In the genomic region with DNA sequence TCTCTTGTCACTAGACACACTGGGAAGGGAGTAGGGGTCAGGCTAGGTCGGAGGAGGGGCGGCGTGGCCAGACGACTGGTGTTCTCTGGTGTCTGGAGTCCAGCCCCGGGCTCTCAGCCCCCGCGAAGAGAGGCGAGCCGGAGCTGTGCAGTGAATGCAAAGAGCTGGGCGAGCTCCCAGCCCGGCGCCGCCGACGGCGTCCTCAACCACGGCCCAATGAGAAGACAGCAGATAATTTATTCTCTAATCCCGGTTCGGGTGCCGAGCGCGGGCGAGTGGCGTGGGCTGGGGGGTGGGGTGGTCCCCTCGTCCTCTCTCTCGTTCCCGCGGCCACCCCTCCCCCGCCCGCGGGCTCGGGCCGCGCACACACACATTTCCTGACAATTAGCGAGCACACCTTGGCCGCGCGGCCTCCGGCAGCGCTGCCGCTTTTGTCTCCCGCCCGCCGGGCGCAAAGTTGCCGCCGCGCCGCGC, we compare ENCODE assay signal across 9 mouse cellular contexts. TPM values are rescaled to one million over a fixed set of nuclear protein-coding genes. Genes with fewer than 3 reads are reported as not detected.
DNase-seq lines count a peak whose midpoint lies in the region; ATAC-seq and TF ChIP-seq lines count a peak whose summit lies in the region.
"Had no signal": no experiment of that assay in that cellular context is flagged by ENCODE, and none has a peak within 500 bp of the region (broad histone marks: within the 10 kb centered on the region; RNA-seq: fewer than 3 reads in every experiment).

No protein-coding gene starts in this region.

- H3K4me1 ChIP-seq in hindbrain, embryonic 13.5 days (replicated peaks) = peaks cover 50% of the 10 kb centered on the region
- H3K4me1 ChIP-seq in limb, embryonic 13.5 days = peaks cover 34% of the 10 kb centered on the region
- H3K4me1 ChIP-seq in midbrain, postnatal 0 days (ENCODE audit: insufficient read depth, low read length) = peaks cover 22% of the 10 kb centered on the region

- peak in 1 of 2 experiments; percentile 44 for DNase-seq in layer of hippocampus, adult 2 months (ENCODE audit: low spot score in 2 of 2)
- DNase-seq in layer of hippocampus, postnatal 36 days = no peak
- peak; percentile 82 for DNase-seq in embryo, embryonic 10 days (ENCODE audit: low spot score)
- DNase-seq in midbrain, postnatal 0 days (ENCODE audit: low spot score) = peak; percentile 87
- DNase-seq in T-cell, adult 2 months (ENCODE audit: low spot score) = no peak
- DNase-seq in thymus, adult 18-20 months = no peak

- H3K9me3 ChIP-seq in hindbrain, embryonic 13.5 days = no peaks in the 10 kb centered on the region
- no peaks in the 10 kb centered on the region for H3K9me3 ChIP-seq in limb, embryonic 13.5 days
- no peaks in the 10 kb centered on the region for H3K9me3 ChIP-seq in midbrain, postnatal 0 days (ENCODE audit: low read length)

- H3K27me3 ChIP-seq in hindbrain, embryonic 13.5 days = peaks cover 8% of the 10 kb centered on the region; the same call in 1 of the 2 replicates
- peaks cover 86% of the 10 kb centered on the region for H3K27me3 ChIP-seq in limb, embryonic 13.5 days
- H3K27me3 ChIP-seq in midbrain, postnatal 0 days (ENCODE audit: insufficient read depth, low read length) = no peaks in the 10 kb centered on the region

- H3K4me3 ChIP-seq in layer of hippocampus, adult 2 months = peak overlapping the region; percentile 61
- peak overlapping the region; percentile 81 for H3K4me3 ChIP-seq in hindbrain, embryonic 13.5 days
- H3K4me3 ChIP-seq in limb, embryonic 13.5 days = peak overlapping the region; percentile 64
- H3K4me3 ChIP-seq in midbrain, postnatal 0 days (ENCODE audit: low read depth, low read length) = peak overlapping the region; percentile 83

- under 1% methylated on average over 49 of the region's 50 CpGs for WGBS in hindbrain, embryonic 13.5 days
- WGBS in limb, embryonic 13.5 days = under 1% methylated on average over 50 of the region's 50 CpGs
- WGBS in midbrain, postnatal 0 days = under 1% methylated on average over 43 of the region's 50 CpGs

- peak overlapping the region; percentile 92 for H3K4me2 ChIP-seq in hindbrain, embryonic 13.5 days
- H3K4me2 ChIP-seq in limb, embryonic 13.5 days (replicated peaks) = peak overlapping the region; percentile 92
- H3K4me2 ChIP-seq in midbrain, postnatal 0 days (ENCODE audit: low read depth, low read length, poor library complexity, severe bottlenecking) = peak overlapping the region; percentile 76

- peak; percentile 80 for ATAC-seq in hindbrain, embryonic 13.5 days (ENCODE audit: low FRiP score)
- peak; percentile 52; the same call in 1 of the 2 replicates for ATAC-seq in limb, embryonic 13.5 days (ENCODE audit: low FRiP score, low read depth)
- ATAC-seq in midbrain, postnatal 0 days (ENCODE audit: low FRiP score) = peak; percentile 78

- TF ChIP-seq CTCF in layer of hippocampus, adult 2 months (conservative IDR thresholded peaks at IDR 0.05) = no peak
- no peak for TF ChIP-seq CTCF in midbrain, postnatal 0 days (IDR thresholded peaks at IDR 0.05)

- no peak overlapping the region for H3K27ac ChIP-seq in layer of hippocampus, adult 2 months
- H3K27ac ChIP-seq in hindbrain, embryonic 13.5 days = peak overlapping the region; percentile 99
- H3K27ac ChIP-seq in limb, embryonic 13.5 days = no peak overlapping the region
- H3K27ac ChIP-seq in midbrain, postnatal 0 days (ENCODE audit: low read depth, low read length) = peak overlapping the region; percentile 99

- H3K36me3 ChIP-seq in hindbrain, embryonic 13.5 days = no peaks in the 10 kb centered on the region
- no peaks in the 10 kb centered on the region for H3K36me3 ChIP-seq in limb, embryonic 13.5 days
- H3K36me3 ChIP-seq in midbrain, postnatal 0 days (ENCODE audit: insufficient read depth, low read length) = no peaks in the 10 kb centered on the region

- H3K9ac ChIP-seq in hindbrain, embryonic 13.5 days = peak overlapping the region; percentile 99
- peak overlapping the region; percentile 73 for H3K9ac ChIP-seq in limb, embryonic 13.5 days
- H3K9ac ChIP-seq in midbrain, postnatal 0 days (replicated peaks; ENCODE audit: low read length, poor library complexity, severe bottlenecking) = peak overlapping the region; percentile 97

RNA-seq across cellular contexts. Expression of a gene that starts 1.2 kb away (rescaled TPM):
- total RNA-seq in layer of hippocampus, adult 2 months (2021) = under 1 TPM; 0.64 to 0.88 TPM
- under 1 TPM in 1 of 2 experiments, not detected in 1; 0.58 TPM for total RNA-seq in layer of hippocampus, postnatal 36 days (2021)
- polyA plus RNA-seq in hindbrain, embryonic 13.5 days (2015; fragmentation: Nextera tagmentation; extraction: Ambion mirVana) = 24.8 and 25.7 TPM in 2 replicates
- polyA plus RNA-seq in limb, embryonic 13.5 days (2015; fragmentation: Nextera tagmentation; extraction: Ambion mirVana) = 0.69 and 1.1 TPM in 2 replicates
- total RNA-seq in midbrain, postnatal 0 days (2014; rRNA removed) = 9.3 and 12.6 TPM in 2 replicates
- polyA plus RNA-seq in midbrain, postnatal 0 days (2015; fragmentation: Nextera tagmentation; extraction: Ambion mirVana) = 11.3 and 12.6 TPM in 2 replicates

RNA-seq across cellular contexts. Expression of a gene that starts 1.2 kb away (rescaled TPM):
- total RNA-seq in layer of hippocampus, adult 2 months (2021) = under 1 TPM; 0.47 to 0.61 TPM
- under 1 TPM; 0.46 to 0.50 TPM for total RNA-seq in layer of hippocampus, postnatal 36 days (2021)
- polyA plus RNA-seq in hindbrain, embryonic 13.5 days (2015; fragmentation: Nextera tagmentation; extraction: Ambion mirVana) = 4.2 and 4.8 TPM in 2 replicates
- 0.19 and 0.43 TPM in 2 replicates for polyA plus RNA-seq in limb, embryonic 13.5 days (2015; fragmentation: Nextera tagmentation; extraction: Ambion mirVana)
- total RNA-seq in midbrain, postnatal 0 days (2014; rRNA removed) = 3.9 and 6.9 TPM in 2 replicates
- polyA plus RNA-seq in midbrain, postnatal 0 days (2015; fragmentation: Nextera tagmentation; extraction: Ambion mirVana) = 0.50 and 0.54 TPM in 2 replicates

RNA-seq across cellular contexts. Expression of a gene that starts 39.5 kb away (rescaled TPM):
- not detected for total RNA-seq in layer of hippocampus, adult 2 months (2021)
- not detected for total RNA-seq in layer of hippocampus, postnatal 36 days (2021)
- polyA plus RNA-seq in hindbrain, embryonic 13.5 days (2015; fragmentation: Nextera tagmentation; extraction: Ambion mirVana) = 0.63 and 0.95 TPM in 2 replicates
- polyA plus RNA-seq in limb, embryonic 13.5 days (2015; fragmentation: Nextera tagmentation; extraction: Ambion mirVana) = not detected in 2 replicates
- not detected in 2 replicates for total RNA-seq in midbrain, postnatal 0 days (2014; rRNA removed)
- polyA plus RNA-seq in midbrain, postnatal 0 days (2015; fragmentation: Nextera tagmentation; extraction: Ambion mirVana) = 0.22 TPM in 1 of 2 replicates, not detected in the other
- total RNA-seq: layer of hippocampus, adult 8-10 months had no signal

RNA-seq across cellular contexts. Expression of a gene that starts 50.6 kb away (rescaled TPM):
- total RNA-seq in layer of hippocampus, adult 2 months (2021) = 10 to 100 TPM; 21.7 to 23.7 TPM
- 10 to 100 TPM; 23.2 to 27.2 TPM for total RNA-seq in layer of hippocampus, postnatal 36 days (2021)
- polyA plus RNA-seq in hindbrain, embryonic 13.5 days (2015; fragmentation: Nextera tagmentation; extraction: Ambion mirVana) = 0.31 and 0.32 TPM in 2 replicates
- polyA plus RNA-seq in limb, embryonic 13.5 days (2015; fragmentation: Nextera tagmentation; extraction: Ambion mirVana) = 2.7 and 3.6 TPM in 2 replicates
- total RNA-seq in midbrain, postnatal 0 days (2014; rRNA removed) = 3.5 and 7.2 TPM in 2 replicates
- polyA plus RNA-seq in midbrain, postnatal 0 days (2015; fragmentation: Nextera tagmentation; extraction: Ambion mirVana) = 2.4 and 3.1 TPM in 2 replicates

Comparison
In these comparisons a context has a peak if more than half of its experiments do, and no peak if none do; other contexts are left out.
1. DNase-seq: peak in embryo, embryonic 10 days (single experiment) and midbrain, postnatal 0 days (single experiment); none in layer of hippocampus, postnatal 36 days (0 of 2), T-cell, adult 2 months (single experiment) and thymus, adult 18-20 months (0 of 2).
2. H3K27ac ChIP-seq: peak in hindbrain, embryonic 13.5 days (single experiment) and midbrain, postnatal 0 days (single experiment); none in layer of hippocampus, adult 2 months (single experiment) and limb, embryonic 13.5 days (single experiment).
3. Peak in every context shown above with its lines, with median percentiles within 50 percentile points of each other: H3K4me3 ChIP-seq, ATAC-seq, H3K4me2 ChIP-seq and H3K9ac ChIP-seq.